Mouse (Mus musculus) spleen, postnatal 4 days (tissue): Measurements from ENCODE around the gene Arhgef1.

Experiments used
- DNase-seq, 2 experiments: peaks; one replicate each; pipeline ENCODE4 v3.0.0; 2022; ENCODE audit warnings: low spot score in 2 of 2

The Arhgef1 gene

GRCm38 (mm10) chr7:24944257-24944950 is 41.7 kb downstream of the Arhgef1 start, which contains the start of gene Gm4881:
Gm4881 (minus strand) TSS chr7:24944494.
- no peak for DNase-seq

- no peak for DNase-seq
These were observed 44.8 kb downstream of the Arhgef1 start for GRCm38 (mm10) chr7:24947316-24948048.

DNA sequence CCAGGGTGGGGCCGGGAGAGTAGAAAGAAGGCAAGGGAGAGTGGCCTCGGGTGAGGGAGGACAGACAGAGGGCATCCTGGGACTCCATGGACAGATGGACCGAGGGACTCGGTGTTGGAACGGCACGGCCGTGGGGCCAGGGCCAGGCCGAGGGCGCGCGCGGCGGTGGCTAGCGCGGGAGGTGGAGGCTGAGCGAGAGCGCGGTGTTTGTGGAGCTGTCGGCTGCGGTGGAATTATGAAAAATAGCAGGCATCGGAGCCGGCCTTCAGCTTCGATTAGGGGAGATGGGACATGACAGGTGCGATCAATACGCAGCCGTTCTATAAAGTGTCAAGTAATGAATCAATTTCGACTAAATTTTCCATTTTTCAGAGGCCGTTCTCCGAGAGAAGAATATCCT is 46.1 kb downstream of the Arhgef1 start:
- no peak for DNase-seq

DNA sequence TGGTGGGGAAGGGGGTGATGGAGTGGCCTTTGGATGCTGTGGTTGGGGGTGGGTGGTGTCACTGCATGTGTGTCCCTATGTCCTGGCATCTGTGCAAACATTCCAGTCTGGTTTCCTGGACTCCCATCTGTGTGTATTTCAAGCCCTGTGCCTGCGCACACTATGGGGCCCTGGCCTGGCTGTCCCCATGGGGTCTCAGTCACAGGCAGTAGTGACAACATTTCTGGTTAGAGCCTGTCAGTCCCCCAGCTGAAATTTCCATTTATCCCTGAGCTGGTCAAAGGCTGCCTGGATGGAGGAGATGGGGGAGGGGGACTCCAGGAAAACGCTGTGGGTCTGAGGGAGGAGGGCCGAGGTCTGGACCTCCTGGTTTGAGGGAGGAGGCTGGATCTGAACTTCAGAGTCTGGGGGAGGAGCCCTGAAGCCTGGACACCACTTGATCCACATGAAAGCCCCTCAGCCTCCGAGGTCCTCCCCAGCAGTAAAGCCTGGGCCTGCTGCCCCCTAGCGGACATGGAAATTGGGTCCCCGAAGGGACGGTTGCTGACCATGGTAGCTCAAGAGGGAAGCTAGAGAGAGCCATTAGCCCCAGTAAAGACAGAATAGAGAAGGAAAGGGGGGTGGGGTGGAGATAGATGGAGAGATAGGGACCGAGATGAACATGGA is 47.4 kb downstream of the Arhgef1 start:
- peak; percentile 76 to 91 for DNase-seq

- no peak for DNase-seq
These were observed 51.3 kb downstream of the Arhgef1 start for GRCm38 (mm10) chr7:24953966-24954365.

- peak in 1 of 2 experiments; percentile 55 for DNase-seq
These were observed 51.7 kb downstream of the Arhgef1 start for GRCm38 (mm10) chr7:24954450-24954849.

DNA sequence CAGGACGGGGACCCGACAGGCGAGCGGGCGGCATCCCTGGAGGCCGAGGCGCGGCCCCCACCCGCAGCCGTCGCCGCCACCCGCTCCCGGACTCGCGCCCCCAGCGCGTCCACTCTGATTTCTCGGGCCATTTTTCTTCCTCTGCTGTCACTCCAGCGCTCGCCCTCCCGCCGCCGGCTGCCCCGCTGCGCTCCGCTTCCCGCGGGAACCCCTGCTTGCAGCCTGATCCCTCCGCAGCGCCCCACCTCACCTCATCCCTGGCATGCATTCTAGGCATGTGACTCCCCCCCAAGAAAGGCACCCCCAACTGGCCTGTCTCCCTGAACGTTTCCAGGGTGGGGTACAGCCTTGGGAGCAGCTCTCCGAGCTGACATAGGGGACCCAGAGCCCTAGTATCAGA is 52.5 kb downstream of the Arhgef1 start:
- no peak for DNase-seq

- no peak for DNase-seq
These were observed 61.6 kb downstream of the Arhgef1 start for GRCm38 (mm10) chr7:24964288-24964687.

DNA sequence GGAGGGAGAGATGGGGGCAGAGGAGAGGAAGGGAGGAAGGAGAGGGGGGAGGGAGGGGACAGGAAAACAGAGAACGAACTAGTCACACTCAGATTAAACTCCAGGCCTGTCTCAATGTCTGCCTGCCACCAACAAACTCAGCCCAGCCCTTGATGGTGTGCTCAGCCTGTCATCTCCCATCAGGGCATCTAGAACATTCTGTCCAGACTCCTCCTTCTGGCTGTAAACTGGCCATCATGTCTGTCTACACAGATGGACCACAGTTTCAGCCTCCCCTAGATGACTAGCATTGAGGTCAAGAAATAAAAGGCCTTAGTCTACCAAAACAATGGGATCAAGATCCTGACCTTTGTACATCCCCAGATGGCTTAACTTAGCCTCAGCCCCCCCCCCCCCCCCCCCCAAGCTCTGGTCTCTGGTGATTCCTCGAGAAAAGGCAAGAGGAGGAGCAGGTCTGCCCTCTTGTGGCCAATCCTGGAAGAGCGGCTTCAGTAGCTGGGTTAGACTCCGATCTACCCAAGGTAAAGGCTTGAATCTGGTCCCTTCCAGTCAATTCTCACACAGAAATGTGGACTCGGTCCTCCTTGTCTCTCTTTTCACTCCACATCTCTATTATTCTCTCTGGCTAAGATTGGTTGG is 62.3 kb downstream of the Arhgef1 start:
- DNase-seq, result peak; percentile 74 to 91

GRCm38 (mm10) chr7:24967966-24968365 is 65.3 kb downstream of the Arhgef1 start:
- DNase-seq, result no peak

DNA sequence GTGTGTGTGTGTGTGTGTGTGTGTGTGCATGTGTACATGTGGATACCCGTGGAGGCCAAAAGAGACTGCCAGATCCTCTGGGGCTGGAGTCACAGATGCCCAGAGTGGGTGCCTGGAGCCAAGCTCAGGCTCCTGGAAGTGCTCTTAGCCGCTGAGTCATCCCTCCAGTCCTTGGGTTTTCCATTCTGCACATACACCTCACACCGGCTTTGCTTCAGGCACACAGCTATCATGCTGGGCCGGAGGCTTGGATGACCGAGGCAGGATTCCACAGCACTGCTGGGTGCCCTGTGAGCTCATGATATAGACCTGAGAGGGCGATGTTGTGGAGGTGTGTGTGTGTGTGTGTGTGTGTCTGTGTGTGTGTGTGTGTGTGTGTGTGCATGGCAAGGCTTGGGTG is 65.8 kb downstream of the Arhgef1 start:
- no peak for DNase-seq

GRCm38 (mm10) chr7:24969805-24970204 is 67.1 kb downstream of the Arhgef1 start:
- DNase-seq, result no peak

- DNase-seq, result no peak
These were observed 67.6 kb downstream of the Arhgef1 start for GRCm38 (mm10) chr7:24970341-24970740.

DNA sequence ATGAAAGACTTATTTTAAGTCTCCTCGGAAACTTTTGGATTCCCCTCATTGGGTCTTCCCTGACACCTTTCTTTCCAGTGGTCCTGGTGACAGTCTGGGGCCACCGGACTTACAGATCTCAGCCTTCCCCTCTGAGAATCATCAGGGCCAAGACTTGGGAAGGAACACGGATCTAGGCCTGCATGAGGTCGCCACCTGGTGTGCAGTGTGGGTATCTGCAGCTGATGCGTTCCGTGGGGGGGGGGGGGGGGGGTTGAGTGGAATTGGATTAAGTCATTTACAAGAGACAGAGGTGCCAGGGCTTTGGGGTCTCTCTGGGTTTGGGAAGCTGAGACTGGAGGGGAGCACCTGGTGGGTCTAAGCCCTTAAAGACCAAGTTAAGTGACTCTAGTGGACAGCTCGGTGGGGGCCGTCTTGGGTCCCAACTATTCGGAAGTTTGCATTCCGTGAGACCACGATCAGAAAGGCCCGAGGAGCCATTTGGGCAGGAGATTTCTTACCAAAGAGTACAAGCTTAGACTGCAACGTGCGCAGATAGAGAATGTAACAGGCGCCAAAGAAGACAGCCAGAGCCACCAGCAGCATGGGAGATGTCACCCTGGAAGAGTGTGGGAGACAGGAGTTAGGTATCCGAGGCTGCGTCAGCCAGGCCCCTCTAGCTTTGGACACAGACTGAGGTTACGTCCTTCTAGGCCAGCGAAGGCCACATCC is 68.7 kb downstream of the Arhgef1 start:
- peak in 1 of 2 experiments; percentile 36 for DNase-seq

GRCm38 (mm10) chr7:24971972-24972893 is 69.5 kb downstream of the Arhgef1 start, which contains the start of gene Rabac1:
Rabac1 (minus strand) TSS chr7:24972754.
- peak; percentile 86 to 94 for DNase-seq

DNA sequence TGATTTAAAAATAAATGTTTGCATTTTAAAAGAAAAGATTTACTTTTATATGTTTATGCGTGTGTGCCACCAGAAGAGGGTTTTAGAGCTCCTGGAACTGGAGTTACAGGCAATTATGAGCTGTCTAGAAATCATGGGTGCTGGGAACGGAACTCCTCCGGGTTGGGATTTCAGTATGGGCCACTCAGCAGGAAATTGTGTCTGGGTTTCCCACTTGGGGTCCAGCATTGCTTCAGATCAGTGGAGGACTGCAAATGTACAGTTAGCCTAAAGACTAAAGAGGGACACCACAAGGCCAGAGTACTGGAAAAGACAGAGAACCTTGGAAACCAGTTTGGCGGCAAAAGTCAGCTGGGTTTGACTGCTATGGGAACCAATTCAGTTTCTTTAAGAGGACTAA is 70.5 kb downstream of the Arhgef1 start:
- DNase-seq, result no peak

GRCm38 (mm10) chr7:24973902-24974301 is 71.2 kb downstream of the Arhgef1 start:
- DNase-seq, result no peak

DNA sequence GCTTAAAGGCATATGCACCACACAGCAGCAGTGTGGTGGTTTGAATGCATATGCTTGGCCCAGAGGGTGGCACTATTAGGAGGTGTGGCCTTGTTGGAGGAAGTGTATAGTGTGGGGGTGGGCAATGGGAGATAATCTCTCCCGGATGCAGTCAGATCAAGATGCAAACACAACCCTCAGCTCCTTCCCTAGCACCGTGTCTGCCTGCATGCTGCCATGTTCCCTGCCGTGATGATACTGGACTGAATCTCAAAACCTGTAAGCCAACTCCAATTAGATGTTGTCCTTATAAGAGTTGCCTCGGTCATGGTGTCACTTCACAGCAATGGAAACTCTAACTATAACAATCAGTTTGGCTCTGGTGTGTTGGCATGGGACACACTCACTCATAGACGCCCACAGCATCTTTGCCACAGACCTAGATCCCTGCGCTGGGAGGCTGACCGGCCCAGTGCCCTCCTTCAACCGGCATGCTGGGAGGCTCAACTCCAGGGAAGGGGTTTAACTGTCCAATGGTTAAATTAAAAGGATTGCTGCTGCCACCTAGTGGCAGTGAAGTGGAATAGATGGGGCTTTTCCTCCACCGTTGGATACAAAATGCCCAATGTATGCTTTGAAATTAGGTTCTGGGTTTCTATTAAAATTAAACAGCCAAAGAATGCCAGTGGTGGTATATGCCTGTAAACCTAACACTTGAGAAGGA is 72.3 kb downstream of the Arhgef1 start:
- DNase-seq, result no peak
